17 mouse cellular contexts compared by ENCODE assay signal in the genomic region with DNA sequence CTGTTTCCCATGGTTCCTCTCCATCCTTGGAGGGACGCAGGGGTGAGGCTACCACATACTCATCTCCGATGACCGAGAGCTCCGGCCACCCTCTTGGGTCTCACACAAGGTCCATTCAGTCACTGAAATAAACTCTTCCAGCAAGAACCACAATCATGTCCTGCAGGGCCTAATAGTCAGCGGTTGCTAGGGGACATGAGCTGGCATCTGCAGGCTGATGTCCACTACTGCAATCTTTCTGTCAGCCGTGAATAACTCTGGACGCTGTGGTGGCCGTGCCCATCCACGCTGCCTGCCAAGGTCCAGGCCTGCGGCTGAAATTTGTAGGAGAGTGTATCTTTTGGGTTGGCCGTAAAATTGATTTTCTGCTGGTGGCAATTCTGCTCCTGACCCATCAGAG. TPM values are rescaled to one million over a fixed set of nuclear protein-coding genes. Genes with fewer than 3 reads are reported as not detected.
A peak's percentile ranks its signal among the peaks of the same experiment; 100 is the strongest.
DNase-seq lines count a peak whose midpoint lies in the region; ATAC-seq and TF ChIP-seq lines count a peak whose summit lies in the region.
"Had no signal": no experiment of that assay in that cellular context is flagged by ENCODE, and none has a peak within 500 bp of the region (broad histone marks: within the 10 kb centered on the region; RNA-seq: fewer than 3 reads in every experiment).

No protein-coding gene starts in this region.

- no peak for TF ChIP-seq EP300 in CH12.LX (IDR thresholded peaks at IDR 0.05; ENCODE audit: low read length)

- H3K4me2 ChIP-seq in hindbrain, embryonic 13.5 days, result no peak overlapping the region
- no peak overlapping the region for H3K4me2 ChIP-seq in liver, embryonic 15.5 days
- H3K4me2 ChIP-seq in liver, embryonic 12.5 days, result no peak overlapping the region
- H3K4me2 ChIP-seq in CH12.LX (ENCODE audit: insufficient read depth, low read depth, poor library complexity, severe bottlenecking), result no peak overlapping the region
- H3K4me2 ChIP-seq: heart, embryonic 11.5 days; kidney, embryonic 15.5 days; midbrain, embryonic 11.5 days; stomach, embryonic 15.5 days had no signal

- no peak; the same call in 1 of the 2 replicates for TF ChIP-seq POLR2A in CH12.LX (IDR thresholded peaks at IDR 0.05; ENCODE audit: low read depth, low read length)

- no peak for TF ChIP-seq CTCF in CH12.LX (conservative IDR thresholded peaks at IDR 0.05 in 1 of 2, IDR thresholded peaks at IDR 0.05 in 1 of 2; ENCODE audit: low read depth in 2 of 2, low read length in 2 of 2)

- no peak overlapping the region for H3K9ac ChIP-seq in hindbrain, embryonic 13.5 days
- H3K9ac ChIP-seq in liver, embryonic 15.5 days, result no peak overlapping the region
- H3K9ac ChIP-seq in liver, embryonic 12.5 days, result no peak overlapping the region
- H3K9ac ChIP-seq in CH12.LX (ENCODE audit: insufficient read depth, low read depth), result no peak overlapping the region
- H3K9ac ChIP-seq: kidney, embryonic 15.5 days; liver, postnatal 0 days; stomach, embryonic 15.5 days had no signal

- peak overlapping the region; percentile 29; the same call in 1 of the 2 replicates for H3K27ac ChIP-seq in hindbrain, embryonic 10.5 days
- H3K27ac ChIP-seq in hindbrain, embryonic 13.5 days, result no peak overlapping the region
- peak overlapping the region; percentile 42; the same call in 1 of the 2 replicates for H3K27ac ChIP-seq in liver, embryonic 15.5 days (replicated peaks)
- no peak overlapping the region for H3K27ac ChIP-seq in liver, embryonic 12.5 days
- peak overlapping the region; percentile 67 for H3K27ac ChIP-seq in CH12.LX (ENCODE audit: insufficient read depth, low read depth)
- H3K27ac ChIP-seq in embryonic facial prominence, embryonic 10.5 days (replicated peaks), result no peak overlapping the region
- H3K27ac ChIP-seq: kidney, embryonic 15.5 days; macrophage; stomach, embryonic 15.5 days had no signal

- in situ Hi-C loops in CH12.LX (cut with MboI; ENCODE audit: low pct_ligation_motif_present, low pct_unique_long_range_greater_than_20kb, low sequenced_read_pairs), result loop anchor here (10.0 kb wide), 1 partner anchor 142 kb away; the partner anchor contains the start of gene Cdkn2aipnl

- H3K9me3 ChIP-seq in hindbrain, embryonic 10.5 days, result no peaks in the 10 kb centered on the region
- no peaks in the 10 kb centered on the region for H3K9me3 ChIP-seq in hindbrain, embryonic 13.5 days
- no peaks in the 10 kb centered on the region for H3K9me3 ChIP-seq in liver, embryonic 15.5 days (replicated peaks)
- no peaks in the 10 kb centered on the region for H3K9me3 ChIP-seq in liver, embryonic 12.5 days (replicated peaks)
- peaks cover 4% of the 10 kb centered on the region for H3K9me3 ChIP-seq in CH12.LX (replicated peaks; ENCODE audit: low read length)
- no peaks in the 10 kb centered on the region for H3K9me3 ChIP-seq in embryonic facial prominence, embryonic 10.5 days
- H3K9me3 ChIP-seq: kidney, embryonic 15.5 days; stomach, embryonic 15.5 days had no signal

- peaks cover 22% of the 10 kb centered on the region for H3K4me1 ChIP-seq in hindbrain, embryonic 10.5 days (replicated peaks)
- peaks cover 14% of the 10 kb centered on the region for H3K4me1 ChIP-seq in hindbrain, embryonic 13.5 days (replicated peaks)
- peaks cover 38% of the 10 kb centered on the region for H3K4me1 ChIP-seq in liver, embryonic 15.5 days (replicated peaks)
- peaks cover 33% of the 10 kb centered on the region for H3K4me1 ChIP-seq in liver, embryonic 12.5 days
- H3K4me1 ChIP-seq in CH12.LX (ENCODE audit: control insufficient read depth in 1 of 2, insufficient read depth in 2 of 2), result peaks cover 62 to 81% of the 10 kb centered on the region in 2 experiments
- peaks cover 12% of the 10 kb centered on the region; the same call in 1 of the 2 replicates for H3K4me1 ChIP-seq in embryonic facial prominence, embryonic 10.5 days
- H3K4me1 ChIP-seq: kidney, embryonic 15.5 days; stomach, embryonic 15.5 days had no signal

- H3K27me3 ChIP-seq in hindbrain, embryonic 10.5 days (ENCODE audit: insufficient read depth, poor library complexity, severe bottlenecking), result no peaks in the 10 kb centered on the region
- H3K27me3 ChIP-seq in hindbrain, embryonic 13.5 days, result no peaks in the 10 kb centered on the region
- no peaks in the 10 kb centered on the region for H3K27me3 ChIP-seq in liver, embryonic 15.5 days
- H3K27me3 ChIP-seq in liver, embryonic 12.5 days (replicated peaks), result no peaks in the 10 kb centered on the region
- no peaks in the 10 kb centered on the region for H3K27me3 ChIP-seq in CH12.LX (replicated peaks)
- H3K27me3 ChIP-seq in embryonic facial prominence, embryonic 10.5 days (replicated peaks; ENCODE audit: low read depth, poor library complexity, severe bottlenecking), result no peaks in the 10 kb centered on the region
- H3K27me3 ChIP-seq: kidney, embryonic 15.5 days; stomach, embryonic 15.5 days had no signal

- peaks cover 3% of the 10 kb centered on the region; the same call in 1 of the 2 replicates for H3K36me3 ChIP-seq in hindbrain, embryonic 10.5 days
- H3K36me3 ChIP-seq in hindbrain, embryonic 13.5 days, result no peaks in the 10 kb centered on the region
- peaks cover 13% of the 10 kb centered on the region; the same call in 1 of the 2 replicates for H3K36me3 ChIP-seq in liver, embryonic 15.5 days (replicated peaks)
- H3K36me3 ChIP-seq in liver, embryonic 12.5 days, result peaks cover 20% of the 10 kb centered on the region
- peaks cover 95 to 99% of the 10 kb centered on the region in 2 experiments for H3K36me3 ChIP-seq in CH12.LX (replicated peaks in 1 of 2; ENCODE audit: control insufficient read depth in 1 of 2, insufficient read depth in 1 of 2, low read length in 1 of 2)
- H3K36me3 ChIP-seq in embryonic facial prominence, embryonic 10.5 days (replicated peaks), result peaks cover 15% of the 10 kb centered on the region; the same call in 1 of the 2 replicates

- WGBS in hindbrain, embryonic 10.5 days, result 44% methylated on average over 11 of the region's 11 CpGs
- WGBS in hindbrain, embryonic 13.5 days, result 33% methylated on average over 11 of the region's 11 CpGs
- 81% methylated on average over 11 of the region's 11 CpGs for WGBS in liver, embryonic 15.5 days (ENCODE audit: insufficient replicate concordance)
- 75% methylated on average over 11 of the region's 11 CpGs for WGBS in liver, embryonic 12.5 days (ENCODE audit: insufficient replicate concordance)
- WGBS in embryonic facial prominence, embryonic 10.5 days, result 86% methylated on average over 11 of the region's 11 CpGs

- TF ChIP-seq RAD21 in CH12.LX (IDR thresholded peaks at IDR 0.05; ENCODE audit: low read depth, low read length), result no peak

- dilution Hi-C loops in CH12.LX (cut with MboI; ENCODE audit: extremely low pct_ligation_motif_present, extremely low pct_unique_long_range_greater_than_20kb, low sequenced_read_pairs), result no loop called here

- H3K79me2 ChIP-seq in CH12.LX (replicated peaks; ENCODE audit: control insufficient read depth, extremely low read depth, insufficient read depth, poor library complexity, severe bottlenecking), result peaks cover 38% of the 10 kb centered on the region

- no peak for DNase-seq in hindbrain, embryonic 10.5 days (ENCODE audit: low spot score)
- no peak for DNase-seq in CH12.LX (ENCODE audit: extremely low read depth)
- peak; percentile 76 for DNase-seq in Muller cell, postnatal 12 days (ENCODE audit: inconsistent ontology term)
- no peak for DNase-seq in embryonic facial prominence, embryonic 10.5 days (ENCODE audit: low spot score)
- DNase-seq: B cell, adult 2 months; thymus, postnatal 25 days had no signal

- ATAC-seq in hindbrain, embryonic 13.5 days (ENCODE audit: low FRiP score), result no peak
- no peak for ATAC-seq in liver, embryonic 15.5 days (ENCODE audit: insufficient read depth)
- ATAC-seq in liver, embryonic 12.5 days, result no peak
- ATAC-seq: forebrain, embryonic 14.5 days; intestine, embryonic 16.5 days had no signal

- H3K4me3 ChIP-seq in hindbrain, embryonic 10.5 days, result no peak overlapping the region
- no peak overlapping the region for H3K4me3 ChIP-seq in hindbrain, embryonic 13.5 days
- no peak overlapping the region for H3K4me3 ChIP-seq in liver, embryonic 15.5 days (replicated peaks)
- no peak overlapping the region for H3K4me3 ChIP-seq in liver, embryonic 12.5 days
- H3K4me3 ChIP-seq in CH12.LX (replicated peaks in 1 of 3; ENCODE audit: low read depth in 2 of 3, low read length in 2 of 3, poor library complexity in 1 of 3), result no peak overlapping the region
- no peak overlapping the region for H3K4me3 ChIP-seq in embryonic facial prominence, embryonic 10.5 days
- H3K4me3 ChIP-seq: kidney, embryonic 15.5 days; stomach, embryonic 15.5 days had no signal

RNA-seq across cellular contexts. Expression of gene Jade2, which starts 34.2 kb away (rescaled TPM):
- polyA plus RNA-seq in hindbrain, embryonic 10.5 days (2016; fragmentation: Nextera tagmentation; extraction: Ambion mirVana), result 0.35 and 0.39 TPM in 2 replicates
- polyA plus RNA-seq in hindbrain, embryonic 13.5 days (2015; fragmentation: Nextera tagmentation; extraction: Ambion mirVana), result 0.23 and 0.32 TPM in 2 replicates
- polyA plus RNA-seq in liver, embryonic 15.5 days (2015; fragmentation: Nextera tagmentation; extraction: Ambion mirVana), result 0.69 and 0.83 TPM in 2 replicates
- 0.92 and 0.95 TPM in 2 replicates for polyA plus RNA-seq in liver, embryonic 12.5 days (2016; fragmentation: Nextera tagmentation; extraction: Ambion mirVana)
- total RNA-seq in CH12.LX (2012; rRNA removed) (51.4 and 58.2 TPM in 2 replicates), CH12.LX (2014; rRNA removed) (21.9 and 25.6 TPM in 2 replicates)
- polyA plus RNA-seq in CH12.LX (2012; ENCODE audit: insufficient read length, low read depth), result 50.3 and 60.1 TPM in 2 replicates
- 0.65 and 0.80 TPM in 2 replicates for polyA plus RNA-seq in embryonic facial prominence, embryonic 10.5 days (2016; fragmentation: Nextera tagmentation; extraction: Ambion mirVana)

RNA-seq across cellular contexts. Expression of gene Sar1b, which starts 59.8 kb away (rescaled TPM):
- 117 and 135 TPM in 2 replicates for polyA plus RNA-seq in hindbrain, embryonic 10.5 days (2016; fragmentation: Nextera tagmentation; extraction: Ambion mirVana)
- 182 and 189 TPM in 2 replicates for polyA plus RNA-seq in hindbrain, embryonic 13.5 days (2015; fragmentation: Nextera tagmentation; extraction: Ambion mirVana)
- polyA plus RNA-seq in liver, embryonic 15.5 days (2015; fragmentation: Nextera tagmentation; extraction: Ambion mirVana), result 73.7 and 77.0 TPM in 2 replicates
- polyA plus RNA-seq in liver, embryonic 12.5 days (2016; fragmentation: Nextera tagmentation; extraction: Ambion mirVana), result 84.8 and 88.7 TPM in 2 replicates
- total RNA-seq in CH12.LX (2012; rRNA removed) (79.3 and 91.9 TPM in 2 replicates), CH12.LX (2014; rRNA removed) (258 and 264 TPM in 2 replicates)
- 129 and 171 TPM in 2 replicates for polyA plus RNA-seq in CH12.LX (2012; ENCODE audit: insufficient read length, low read depth)
- polyA plus RNA-seq in embryonic facial prominence, embryonic 10.5 days (2016; fragmentation: Nextera tagmentation; extraction: Ambion mirVana), result 94.9 and 105 TPM in 2 replicates

RNA-seq across cellular contexts. Expression of gene Sec24a, which starts 59.8 kb away (rescaled TPM):
- 12.5 and 13.3 TPM in 2 replicates for polyA plus RNA-seq in hindbrain, embryonic 10.5 days (2016; fragmentation: Nextera tagmentation; extraction: Ambion mirVana)
- 14.8 and 15.3 TPM in 2 replicates for polyA plus RNA-seq in hindbrain, embryonic 13.5 days (2015; fragmentation: Nextera tagmentation; extraction: Ambion mirVana)
- 7.0 and 7.3 TPM in 2 replicates for polyA plus RNA-seq in liver, embryonic 15.5 days (2015; fragmentation: Nextera tagmentation; extraction: Ambion mirVana)
- polyA plus RNA-seq in liver, embryonic 12.5 days (2016; fragmentation: Nextera tagmentation; extraction: Ambion mirVana), result 9.9 and 11.0 TPM in 2 replicates
- total RNA-seq in CH12.LX (2012; rRNA removed) (6.3 and 7.2 TPM in 2 replicates), CH12.LX (2014; rRNA removed) (4.6 and 5.5 TPM in 2 replicates)
- polyA plus RNA-seq in CH12.LX (2012; ENCODE audit: insufficient read length, low read depth), result 12.0 and 16.8 TPM in 2 replicates
- polyA plus RNA-seq in embryonic facial prominence, embryonic 10.5 days (2016; fragmentation: Nextera tagmentation; extraction: Ambion mirVana), result 13.5 and 14.3 TPM in 2 replicates

Comparison
In these comparisons a context has a peak if more than half of its experiments do, and no peak if none do; other contexts are left out.
1. H3K27ac ChIP-seq: peak in hindbrain, embryonic 10.5 days (single experiment), liver, embryonic 15.5 days (single experiment) and CH12.LX (single experiment); none in hindbrain, embryonic 13.5 days (single experiment), liver, embryonic 12.5 days (single experiment) and embryonic facial prominence, embryonic 10.5 days (single experiment).
2. RNA of gene Jade2, which starts 34.2 kb away (polyA plus RNA-seq): 50.3 to 60.1 TPM in CH12.LX; 0.92 to 0.95 TPM in liver, embryonic 12.5 days, 0.65 to 0.80 TPM in embryonic facial prominence, embryonic 10.5 days, 0.69 to 0.83 TPM in liver, embryonic 15.5 days, 0.35 to 0.39 TPM in hindbrain, embryonic 10.5 days and 0.23 to 0.32 TPM in hindbrain, embryonic 13.5 days; every median in the first group is over 10 times any median in the second.